Mouse (Mus musculus) kidney, adult 2 months (tissue): ENCODE measurements around the gene Sytl1.

Experiments used
- CTCF ChIP-seq: fragments of 200-500 bp; conservative IDR thresholded peaks from 2 replicates; pipeline ENCODE4 v1.5.1; 2011; ENCODE audit warnings: low read depth, mild to moderate bottlenecking, control low read depth, low read length, moderate library complexity, mixed read lengths; ENCODE audit not compliant: insufficient read depth, insufficient read length
- POLR2A ChIP-seq: fragments of 200-500 bp; IDR thresholded peaks from one replicate; pipeline ENCODE4 v1.6.1; 2011; ENCODE audit warnings: low read depth, low read length, control low read depth

DNA sequence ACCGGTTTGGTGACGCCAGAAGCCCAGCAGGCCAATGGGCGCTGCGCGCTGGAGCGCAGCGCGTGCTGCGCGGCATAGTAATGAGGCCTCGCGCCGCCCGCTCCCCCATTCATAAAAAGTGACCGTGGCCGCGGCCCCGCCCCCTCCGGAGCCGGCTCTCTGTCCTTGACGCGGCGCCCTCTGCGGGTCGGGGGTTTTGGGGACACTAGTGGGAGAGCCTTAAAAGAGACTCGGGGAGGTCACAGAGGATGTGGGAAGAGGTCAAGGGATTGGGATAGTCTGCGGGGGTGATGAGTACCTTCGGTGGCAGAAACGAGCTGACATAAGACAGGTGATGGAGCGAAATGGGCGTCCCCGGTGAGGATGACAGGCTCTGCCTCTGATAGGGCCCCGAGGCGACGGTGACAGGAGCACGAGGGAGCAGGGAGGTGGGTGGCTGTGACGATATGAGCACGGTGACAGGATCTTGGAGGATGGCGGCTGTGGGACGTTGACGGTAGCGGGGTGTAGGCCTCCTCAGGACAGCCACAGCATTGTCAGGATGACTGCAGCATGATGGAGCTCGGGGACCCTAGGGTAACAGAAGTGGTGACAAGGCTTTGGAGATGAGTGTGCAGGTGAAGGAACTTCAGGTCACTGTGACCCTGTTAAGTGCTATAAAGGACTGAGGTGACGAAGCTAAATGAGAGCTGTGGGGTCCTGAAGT lies 50.2 kb downstream of the Sytl1 start:
- TF ChIP-seq CTCF, result no peak
- no peak for TF ChIP-seq POLR2A
